Mouse (Mus musculus) stomach, postnatal 0 days (tissue): ENCODE results near the gene St3gal3.

Experiments used
- CTCF ChIP-seq: IDR thresholded peaks from 2 replicates; pipeline ENCODE4 v1.5.1; 2016; ENCODE audit warnings: antibody characterized with exemption, low read depth, mild to moderate bottlenecking, moderate library complexity
- EP300 ChIP-seq: optimal IDR thresholded peaks from 2 replicates; pipeline ENCODE3; 2016; ENCODE audit warnings: antibody characterized with exemption

DNA sequence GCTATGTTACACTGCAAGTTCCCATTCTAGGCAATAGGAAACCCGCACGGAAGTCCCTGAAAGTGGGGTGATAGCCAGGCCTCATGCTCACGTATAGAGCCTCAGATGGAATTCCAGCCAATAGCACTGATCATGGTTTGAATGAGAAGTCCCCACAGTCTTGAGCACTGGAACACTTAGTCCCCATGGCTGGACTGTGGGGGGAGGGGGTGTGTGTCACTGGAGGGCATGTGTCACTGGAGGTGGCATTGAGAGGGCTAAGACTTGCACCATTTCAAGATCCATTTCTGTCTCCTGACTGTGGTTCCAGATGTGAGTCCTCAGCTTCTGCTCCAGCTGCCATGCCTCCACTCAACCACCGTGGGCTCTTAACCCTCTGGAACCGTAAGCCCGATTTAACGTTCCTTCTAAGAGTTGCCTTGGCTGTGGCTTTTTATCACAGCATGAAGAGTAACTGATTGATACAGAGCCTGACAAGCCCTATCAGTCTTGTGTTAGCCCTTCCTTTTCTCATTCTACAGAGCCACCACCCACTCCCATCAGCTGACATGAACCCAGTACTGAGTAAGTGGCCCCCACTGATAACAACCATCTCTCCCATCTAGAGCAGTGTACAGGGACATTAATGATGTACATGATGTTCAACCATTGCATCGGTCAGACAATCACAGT lies 91.2 kb downstream of the St3gal3 start:
- TF ChIP-seq CTCF = no peak
- TF ChIP-seq EP300 = no peak
